In genomic region chr4:109647281-109647680, GRCm38 (mm10) we compare ENCODE assay signal across 16 mouse cellular contexts.
"Had no signal": no experiment of that assay in that cellular context is flagged by ENCODE, and none has a peak within 500 bp of the region (broad histone marks: within the 10 kb centered on the region; RNA-seq: fewer than 3 reads in every experiment).

No protein-coding gene starts in this region.

- DNase-seq: heart, postnatal 10 days; heart, postnatal 14 days; heart, postnatal 36 days; heart, postnatal 4 days; kidney, adult 11 months; kidney, adult 18-20 months; kidney, adult 2 months; kidney, adult 8-10 months; kidney, adult 9 months; kidney, postnatal 10 days; kidney, postnatal 14 days; kidney, postnatal 25 days; kidney, postnatal 36 days; kidney, postnatal 4 days; layer of hippocampus, adult 9-11 months; layer of hippocampus, postnatal 36 days had no signal
